Mouse (Mus musculus): ENCODE results near the gene Zfp82. TPM values are rescaled to one million over a fixed set of nuclear protein-coding genes. Genes with fewer than 3 reads are reported as not detected.
"Not testable (repeated sequence)": the region's sequence is repeated elsewhere in the genome, so short reads cannot be mapped to it uniquely, and the experiment has no call there.

The Zfp82 gene
- 1 to 10 TPM; 4.6 to 8.5 TPM for total RNA-seq (2021)

DNA sequence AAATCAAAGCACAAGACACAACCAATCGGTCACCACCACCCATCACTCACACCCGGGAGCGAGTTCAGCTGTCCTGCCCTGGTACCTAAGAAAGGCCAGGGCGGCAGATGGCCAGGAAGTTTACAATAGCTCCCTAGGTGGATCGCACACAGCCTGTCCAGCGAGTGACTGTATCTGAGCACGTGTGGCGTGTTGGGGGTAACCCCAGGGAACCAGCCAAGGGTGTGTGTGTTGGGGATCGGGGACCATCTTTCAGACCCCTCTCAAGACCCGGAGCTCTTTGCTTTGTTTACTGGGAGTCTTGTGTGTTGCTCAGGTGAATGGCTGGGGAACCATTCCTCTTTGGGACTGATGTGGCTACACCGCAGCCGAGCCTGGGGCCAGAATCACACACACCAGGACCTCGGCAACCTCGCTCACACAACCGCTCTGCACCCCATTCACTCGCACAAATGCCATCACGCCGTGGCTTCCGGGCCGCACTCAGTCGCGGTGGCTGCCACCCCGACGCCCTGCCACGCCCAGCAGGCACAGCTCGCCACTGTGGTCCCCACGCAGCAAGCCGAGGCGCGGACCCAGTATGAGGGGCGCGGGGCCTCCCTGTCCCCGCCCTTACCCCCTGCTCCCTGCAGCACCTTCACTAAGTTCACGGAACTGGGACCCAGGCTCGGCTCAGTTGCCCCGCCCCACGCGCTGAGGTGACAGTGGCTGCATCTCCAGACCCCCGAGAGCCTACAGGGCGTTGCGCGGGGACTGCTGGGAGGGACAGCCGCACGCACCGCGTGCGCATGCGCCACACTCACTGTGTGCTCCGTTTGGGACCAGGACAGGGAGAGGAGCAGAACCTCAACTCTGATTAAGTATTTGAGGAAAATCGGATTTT lies at the start of gene Zfp82:
Zfp82 (minus strand) TSS at position 755 of the 883 bp plus-strand sequence.
- intact Hi-C loops (cut with DNase I), result no loop called here
- peak; percentile 89 for DNase-seq

- DNase-seq, result no peak
- intact Hi-C loops (cut with DNase I), result no loop called here
Measured at GRCm38 (mm10) chr7:30122188-30122530, 49.5 kb upstream of the Zfp82 start.

DNA sequence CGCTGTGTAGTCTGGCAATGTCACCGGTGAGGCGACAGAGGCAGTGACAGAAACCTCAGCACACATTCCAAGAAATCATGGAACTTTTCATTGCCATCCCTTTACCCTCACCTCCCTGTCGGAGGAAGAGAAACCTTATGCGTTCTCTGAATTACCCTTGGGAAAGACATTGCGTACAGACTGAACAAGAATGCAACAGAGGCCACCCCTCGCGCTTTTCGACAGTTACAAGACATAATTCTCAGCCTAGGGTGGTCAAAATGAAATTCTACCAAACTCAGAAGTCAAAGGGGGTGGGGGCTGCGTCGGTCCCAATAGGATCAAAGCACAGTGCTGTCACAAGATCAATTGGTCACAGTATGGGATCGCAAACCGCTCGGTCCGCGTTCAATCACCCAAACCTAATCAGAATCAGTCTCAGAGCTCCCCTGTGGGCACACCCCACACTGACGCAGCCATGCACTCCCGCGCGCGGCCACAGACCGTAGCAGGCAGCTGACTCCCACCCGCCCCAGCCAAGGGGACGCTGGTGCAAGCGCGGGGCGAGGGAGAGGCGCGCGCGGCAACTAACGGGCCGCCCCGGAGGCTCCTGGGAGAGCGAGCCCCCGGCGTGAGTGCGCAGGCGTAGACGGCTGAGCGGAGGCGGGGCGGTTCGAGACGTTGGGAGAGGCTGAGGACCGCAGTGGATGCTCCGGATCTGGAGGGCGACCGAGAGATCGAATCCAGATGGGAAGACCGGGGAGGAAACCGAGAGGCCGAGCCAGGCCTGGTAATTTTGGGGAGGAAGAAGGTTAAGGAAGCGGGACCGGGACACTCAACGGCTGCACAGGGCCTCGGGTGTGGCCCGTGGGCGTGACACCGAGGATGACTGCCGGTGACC lies 48.8 kb upstream of the Zfp82 start, which contains the start of gene Zfp382:
Zfp382 (plus strand) TSS at position 635 of the 880 bp plus-strand sequence.
- intact Hi-C loops (cut with DNase I), result no loop called here
- DNase-seq, result peak; percentile 94

DNA sequence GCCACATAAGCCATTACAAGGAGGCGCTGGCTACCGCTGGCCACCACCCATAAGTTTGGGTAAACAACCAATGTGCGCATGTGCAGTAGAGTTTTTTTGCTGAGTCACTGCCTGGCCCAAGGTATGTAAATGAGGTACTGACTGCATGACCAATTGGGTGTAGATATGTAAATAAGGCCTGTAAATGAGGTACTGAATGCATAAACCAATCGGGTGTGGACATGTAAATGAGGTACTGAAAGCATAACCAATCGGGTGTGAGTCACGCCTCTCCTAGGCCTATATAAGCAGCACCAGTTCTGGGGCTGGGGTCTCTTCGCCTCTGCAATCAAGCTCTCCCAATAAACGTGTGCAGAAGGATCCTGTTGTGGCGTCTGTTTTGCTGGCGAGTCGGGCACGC lies 45.2 kb upstream of the Zfp82 start:
- DNase-seq; intact Hi-C loops (cut with DNase I): not testable (repeated sequence)

- intact Hi-C loops (cut with DNase I), result no loop called here
- DNase-seq, result no peak
Measured at GRCm38 (mm10) chr7:30116076-30116475, 43.4 kb upstream of the Zfp82 start.

DNA sequence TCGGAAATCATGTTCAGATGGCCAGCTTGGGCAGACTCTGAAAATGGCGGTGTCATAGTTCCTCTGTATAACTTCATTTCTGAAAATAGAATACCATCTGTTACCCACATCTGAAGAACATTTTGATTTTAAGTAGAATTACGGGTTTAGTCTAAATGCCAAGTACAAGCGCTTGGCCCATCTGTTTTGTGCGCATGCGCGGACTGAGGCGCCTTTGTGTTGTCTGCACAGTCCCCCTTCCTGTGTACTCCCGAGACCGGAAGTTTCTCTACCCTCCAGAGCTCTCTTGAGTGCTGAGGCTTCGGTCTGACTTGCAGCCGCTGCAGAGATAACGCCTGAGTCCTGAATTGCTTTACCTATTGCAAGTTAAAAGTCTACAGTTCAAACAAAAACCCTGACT lies 26.6 kb upstream of the Zfp82 start:
- no peak for DNase-seq
- intact Hi-C loops (cut with DNase I), result no loop called here

GRCm38 (mm10) chr7:30095551-30096125 lies 22.9 kb upstream of the Zfp82 start:
- no peak for DNase-seq
- intact Hi-C loops (cut with DNase I), result no loop called here

- intact Hi-C loops (cut with DNase I), result no loop called here
- peak; percentile 95 for DNase-seq
Measured at GRCm38 (mm10) chr7:30094646-30095429, 22.1 kb upstream of the Zfp82 start, which contains the start of gene Zfp260. Gene Zfp260, plus strand, starts transcription at chr7:30094777.

- intact Hi-C loops (cut with DNase I), result no loop called here
Measured at GRCm38 (mm10) chr7:30093918-30094415, 21.3 kb upstream of the Zfp82 start.

DNA sequence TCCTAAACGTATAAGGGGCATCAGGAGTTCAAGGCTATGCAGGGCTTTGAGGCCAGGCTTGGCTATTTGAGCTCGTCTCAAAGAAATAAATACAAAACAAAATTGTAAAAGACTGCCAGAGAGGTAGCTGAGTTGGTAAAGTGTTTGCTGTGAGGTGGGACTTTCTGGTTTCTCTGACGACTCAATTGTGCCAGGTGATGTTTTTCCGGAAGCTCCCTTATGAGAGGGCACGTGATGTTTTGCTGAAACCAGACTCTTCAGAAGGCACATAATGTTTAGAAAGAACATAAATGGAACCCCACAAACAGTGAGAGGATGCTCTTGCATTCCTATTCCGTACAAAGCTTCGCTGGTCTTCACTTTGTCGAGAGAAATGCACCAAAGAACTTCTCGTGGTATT lies 20.0 kb upstream of the Zfp82 start:
- DNase-seq, result no peak
- intact Hi-C loops (cut with DNase I), result no loop called here

More at GRCm38 (mm10) chr7:30093918-30094415, 21.3 kb upstream of the Zfp82 start:
- DNase-seq, result no peak

DNA sequence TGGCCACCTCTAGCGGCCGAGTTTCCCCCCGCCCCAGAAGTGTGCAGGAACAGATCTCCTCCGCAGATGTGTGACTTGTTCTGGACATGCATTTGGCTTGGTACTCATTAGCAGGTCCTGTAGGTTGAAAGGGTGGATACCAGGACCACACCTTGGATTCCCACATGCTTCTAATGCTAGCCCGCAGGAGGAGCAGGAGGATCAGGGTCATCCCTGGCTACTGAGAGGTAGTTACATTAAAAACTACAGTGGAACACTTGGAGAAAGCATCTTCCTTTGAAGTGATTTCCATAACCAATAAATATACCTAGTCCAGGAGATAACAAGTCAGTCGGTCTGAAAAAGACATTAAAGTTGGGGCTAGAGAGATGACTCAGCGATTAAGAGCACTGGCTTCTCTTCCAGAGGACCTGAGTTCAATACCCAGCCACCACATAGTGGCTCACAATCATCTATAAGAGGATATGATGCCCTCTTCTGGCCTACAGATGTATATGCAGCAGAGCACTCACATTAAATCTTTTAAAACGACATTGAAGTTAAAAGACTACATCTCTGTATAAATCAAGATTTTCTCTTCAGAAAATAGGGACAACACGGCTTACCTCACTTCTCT lies 18.4 kb upstream of the Zfp82 start:
- DNase-seq, result no peak
- intact Hi-C loops (cut with DNase I), result no loop called here

DNA sequence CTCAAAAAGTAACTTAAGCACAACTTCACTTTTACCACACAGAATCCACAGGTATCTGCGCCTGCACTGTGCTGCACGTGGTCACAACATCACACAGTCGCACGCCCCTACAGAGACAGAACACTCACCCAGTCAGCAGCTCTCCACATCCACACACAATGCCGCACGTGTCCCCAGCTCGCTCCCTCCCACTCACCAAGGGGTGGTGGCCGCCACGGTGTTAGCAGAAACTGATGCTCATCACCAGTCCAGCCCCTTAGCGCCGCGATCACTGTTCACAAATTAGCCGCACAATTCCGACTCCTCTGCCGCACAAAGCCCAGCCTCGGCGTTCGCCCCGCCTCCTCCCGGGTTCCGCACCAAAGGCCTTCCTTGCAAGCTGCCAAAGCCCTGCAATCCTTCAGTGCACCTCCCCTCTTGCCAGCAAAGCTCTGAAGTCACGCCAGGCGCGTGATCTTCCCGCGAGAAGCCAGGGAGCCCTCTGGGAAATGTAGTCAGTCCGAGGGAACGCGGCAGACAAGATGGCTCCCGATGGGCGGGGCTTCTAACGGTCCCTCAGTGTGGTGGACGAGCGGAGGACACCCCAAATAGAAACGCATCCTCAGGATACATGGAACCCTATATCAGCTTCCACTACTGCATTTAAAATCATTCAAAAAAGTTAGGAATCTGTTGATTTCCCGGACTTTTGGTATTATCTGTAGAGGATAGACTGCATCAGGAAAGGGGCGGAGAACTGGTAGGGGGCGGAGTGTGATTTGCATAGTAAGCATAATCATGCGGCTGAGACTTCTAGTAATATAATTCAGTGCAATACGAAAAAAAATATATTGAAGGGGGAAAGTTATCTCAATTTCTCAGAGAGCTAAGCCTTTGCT lies 17.6 kb upstream of the Zfp82 start, which contains the start of the genes Gm26920 and Zfp566:
Gm26920 (minus strand) TSS at position 319 of the 878 bp plus-strand sequence.
Zfp566 (minus strand) TSS at position 436 of the 878 bp plus-strand sequence.
- DNase-seq, result peak; percentile 97
- intact Hi-C loops (cut with DNase I), result no loop called here

GRCm38 (mm10) chr7:30089405-30089804 lies 16.7 kb upstream of the Zfp82 start:
- intact Hi-C loops (cut with DNase I), result no loop called here
- DNase-seq, result no peak

DNA sequence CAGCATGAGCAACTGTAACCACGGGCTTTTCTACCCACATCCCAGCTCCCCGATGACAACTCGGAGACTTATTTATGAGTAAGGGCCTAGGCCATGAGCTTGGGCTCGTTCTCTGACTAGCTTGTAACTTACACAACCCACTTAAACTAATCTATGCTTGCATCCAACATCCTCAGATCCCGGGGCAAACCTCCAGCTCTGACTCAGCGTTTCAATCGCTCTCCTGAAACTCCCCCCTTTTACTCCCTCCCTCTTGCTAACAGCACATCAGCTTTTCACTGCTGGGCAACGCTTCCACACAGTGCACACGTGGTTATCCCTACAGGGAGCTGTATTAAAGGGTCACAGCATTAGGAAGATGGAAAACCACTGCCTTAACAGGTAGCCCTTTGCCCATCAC lies 13.8 kb upstream of the Zfp82 start:
- intact Hi-C loops (cut with DNase I), result no loop called here

GRCm38 (mm10) chr7:30064622-30065021 lies 8.1 kb downstream of the Zfp82 start:
- DNase-seq, result no peak
- intact Hi-C loops (cut with DNase I), result loop anchor here (10.0 kb wide), 1 partner anchor 50 kb away; no protein-coding TSS in a partner anchor

More for the DNA sequence above, 13.8 kb upstream of the Zfp82 start:
- no peak for DNase-seq

DNA sequence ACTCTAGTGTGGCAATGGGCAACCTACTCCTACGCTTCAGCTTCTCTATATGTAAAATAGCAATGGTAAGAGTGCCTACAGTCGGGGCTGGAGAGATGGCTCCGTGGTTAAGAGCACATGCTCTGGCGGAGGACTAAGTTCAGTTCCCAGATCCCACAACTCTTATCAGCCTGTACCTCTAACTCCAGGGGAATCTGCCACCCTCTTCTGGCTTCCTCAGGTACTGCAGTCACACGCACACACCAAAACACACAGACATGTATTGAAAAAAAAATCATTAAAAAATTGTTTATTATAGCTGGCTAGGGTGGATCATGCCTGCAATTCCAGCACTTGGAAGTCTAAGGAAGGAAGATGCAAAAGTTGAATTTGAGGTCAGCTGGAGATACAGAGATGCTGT lies 10.2 kb downstream of the Zfp82 start:
- peak; percentile 21 for DNase-seq
- intact Hi-C loops (cut with DNase I), result loop anchor here (10.0 kb wide), 1 partner anchor 48 kb away; no protein-coding TSS in a partner anchor

DNA sequence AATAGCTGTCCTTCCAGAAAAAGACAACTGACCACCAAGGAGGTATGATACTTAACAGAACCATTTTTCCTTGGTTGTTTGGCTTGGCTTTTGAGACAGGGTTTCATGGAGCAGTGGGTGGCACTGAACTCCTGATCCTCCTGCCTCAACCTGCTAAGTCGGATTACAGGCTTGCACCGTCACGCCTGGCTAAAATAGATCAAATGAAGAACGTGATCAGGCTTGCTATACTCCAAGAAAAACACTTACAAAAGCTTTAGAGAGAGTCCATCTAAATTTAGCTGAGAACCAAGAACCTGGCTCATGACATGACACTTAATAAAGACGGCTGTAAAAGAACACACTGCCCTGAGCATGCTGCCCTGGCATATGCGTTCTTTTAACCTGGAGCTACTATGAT lies 12.4 kb downstream of the Zfp82 start:
- intact Hi-C loops (cut with DNase I), result loop anchor here (10.0 kb wide), 1 partner anchor 46 kb away; no protein-coding TSS in a partner anchor

GRCm38 (mm10) chr7:30053591-30053990 lies 19.1 kb downstream of the Zfp82 start:
- no peak for DNase-seq
- intact Hi-C loops (cut with DNase I), result no loop called here

More for the DNA sequence above, 12.4 kb downstream of the Zfp82 start:
- DNase-seq, result no peak
